Mouse (Mus musculus): ENCODE measurements at regions not wholly inside any gene's neighbourhood (a gene's known extent, or its start where the extent isn't known, plus 50 kb on each side); places are given as distances from the start of the nearest gene placed in this dataset.

GRCm38 (mm10) chr1:193692991-193693390 is 322.9 kb upstream of the Camk1g start:
- H3K27me3 ChIP-seq (ENCODE audit: control insufficient read depth, insufficient read depth, low read length): no peaks in the 10 kb centered on the region
- no peak overlapping the region for H3K4me3 ChIP-seq (ENCODE audit: low read depth, low read length)
- no peaks in the 10 kb centered on the region for H3K36me3 ChIP-seq (ENCODE audit: control insufficient read depth, insufficient read depth, low read length)
- 53% methylated on average over 3 of the region's 3 CpGs for WGBS
- no peak overlapping the region for H3K9ac ChIP-seq (replicated peaks; ENCODE audit: low read depth, low read length)
- H3K9me3 ChIP-seq (ENCODE audit: control insufficient read depth, low read length): no peaks in the 10 kb centered on the region
- H3K27ac ChIP-seq (ENCODE audit: low read depth, low read length): no peak overlapping the region
- H3K4me2 ChIP-seq (ENCODE audit: low read depth, low read length): no peak overlapping the region
- ATAC-seq (ENCODE audit: low read depth): no peak
- H3K4me1 ChIP-seq (ENCODE audit: control insufficient read depth, insufficient read depth, low read length): 0 out of 2 replicates have a peak, but pooled peaks cover 11% of the 10 kb centered on the region

- H3K27ac ChIP-seq (ENCODE audit: low read depth, low read length): no peak overlapping the region
- ATAC-seq (ENCODE audit: low read depth): no peak
- no peak overlapping the region for H3K4me3 ChIP-seq (ENCODE audit: low read depth, low read length)
- 0 out of 2 replicates have a peak, but pooled peaks cover 8% of the 10 kb centered on the region for H3K4me1 ChIP-seq (ENCODE audit: control insufficient read depth, insufficient read depth, low read length)
- WGBS: 46% methylated on average over 4 of the region's 4 CpGs
- H3K36me3 ChIP-seq (ENCODE audit: control insufficient read depth, insufficient read depth, low read length): no peaks in the 10 kb centered on the region
- H3K9ac ChIP-seq (replicated peaks; ENCODE audit: low read depth, low read length): no peak overlapping the region
- H3K27me3 ChIP-seq (ENCODE audit: control insufficient read depth, insufficient read depth, low read length): no peaks in the 10 kb centered on the region
- no peak overlapping the region for H3K4me2 ChIP-seq (ENCODE audit: low read depth, low read length)
- H3K9me3 ChIP-seq (ENCODE audit: control insufficient read depth, low read length): no peaks in the 10 kb centered on the region
Observed at GRCm38 (mm10) chr1:193689601-193690000, 319.5 kb upstream of the Camk1g start.

- Histone ChIP-seq H3K36me3 (ENCODE audit: control insufficient read depth, insufficient read depth, low read length) (no peaks in the 10 kb centered on the region), H3K9ac (replicated peaks; ENCODE audit: low read depth, low read length) (no peak overlapping the region), H3K9me3 (ENCODE audit: control insufficient read depth, low read length) (no peaks in the 10 kb centered on the region), H3K27ac (ENCODE audit: low read depth, low read length) (no peak overlapping the region), H3K4me2 (ENCODE audit: low read depth, low read length) (no peak overlapping the region), H3K4me3 (ENCODE audit: low read depth, low read length) (no peak overlapping the region), H3K4me1 (ENCODE audit: control insufficient read depth, insufficient read depth, low read length) (no peaks in the 10 kb centered on the region), H3K27me3 (ENCODE audit: control insufficient read depth, insufficient read depth, low read length) (no peaks in the 10 kb centered on the region)
- no peak for ATAC-seq (ENCODE audit: low read depth)
- 46% methylated on average over 2 of the region's 2 CpGs for WGBS
Observed at GRCm38 (mm10) chr1:193682917-193683316, 312.8 kb upstream of the Camk1g start.

- H3K4me3 ChIP-seq (ENCODE audit: low read depth, low read length): no peak overlapping the region
- whole genome bisulfite sequencing: 58% methylated on average over 2 of the region's 2 CpGs
- no peak overlapping the region for H3K4me2 ChIP-seq (ENCODE audit: low read depth, low read length)
- ATAC-seq (ENCODE audit: low read depth): no peak
- H3K9ac ChIP-seq (replicated peaks; ENCODE audit: low read depth, low read length): no peak overlapping the region
- H3K36me3 ChIP-seq (ENCODE audit: control insufficient read depth, insufficient read depth, low read length): no peaks in the 10 kb centered on the region
- no peak overlapping the region for H3K27ac ChIP-seq (ENCODE audit: low read depth, low read length)
- no peaks in the 10 kb centered on the region for H3K27me3 ChIP-seq (ENCODE audit: control insufficient read depth, insufficient read depth, low read length)
- 0 out of 2 replicates have a peak, but pooled peaks cover 2% of the 10 kb centered on the region for H3K4me1 ChIP-seq (ENCODE audit: control insufficient read depth, insufficient read depth, low read length)
- H3K9me3 ChIP-seq (ENCODE audit: control insufficient read depth, low read length): no peaks in the 10 kb centered on the region
Observed at GRCm38 (mm10) chr1:193678448-193678847, 308.4 kb upstream of the Camk1g start.

GRCm38 (mm10) chr1:193673236-193673830 is 303.2 kb upstream of the Camk1g start:
- 33% methylated on average over 3 of the region's 3 CpGs for WGBS
- Histone ChIP-seq H3K27ac (ENCODE audit: low read depth, low read length) (no peak overlapping the region), H3K9me3 (ENCODE audit: control insufficient read depth, low read length) (no peaks in the 10 kb centered on the region), H3K36me3 (ENCODE audit: control insufficient read depth, insufficient read depth, low read length) (no peaks in the 10 kb centered on the region), H3K4me2 (ENCODE audit: low read depth, low read length) (no peak overlapping the region), H3K4me3 (ENCODE audit: low read depth, low read length) (no peak overlapping the region), H3K9ac (replicated peaks; ENCODE audit: low read depth, low read length) (no peak overlapping the region), H3K27me3 (ENCODE audit: control insufficient read depth, insufficient read depth, low read length) (no peaks in the 10 kb centered on the region), H3K4me1 (ENCODE audit: control insufficient read depth, insufficient read depth, low read length) (0 out of 2 replicates have a peak, but pooled peaks cover 2% of the 10 kb centered on the region)
- ATAC-seq (ENCODE audit: low read depth): no peak

GRCm38 (mm10) chr1:193672681-193673080 is 302.6 kb upstream of the Camk1g start:
- H3K4me3 ChIP-seq (ENCODE audit: low read depth, low read length): no peak overlapping the region
- ATAC-seq (ENCODE audit: low read depth): no peak
- no peak overlapping the region for H3K27ac ChIP-seq (ENCODE audit: low read depth, low read length)
- WGBS: 71% methylated on average over 3 of the region's 3 CpGs
- H3K4me2 ChIP-seq (ENCODE audit: low read depth, low read length): no peak overlapping the region
- H3K27me3 ChIP-seq (ENCODE audit: control insufficient read depth, insufficient read depth, low read length): no peaks in the 10 kb centered on the region
- H3K36me3 ChIP-seq (ENCODE audit: control insufficient read depth, insufficient read depth, low read length): no peaks in the 10 kb centered on the region
- no peak overlapping the region for H3K9ac ChIP-seq (replicated peaks; ENCODE audit: low read depth, low read length)
- no peaks in the 10 kb centered on the region for H3K9me3 ChIP-seq (ENCODE audit: control insufficient read depth, low read length)
- H3K4me1 ChIP-seq (ENCODE audit: control insufficient read depth, insufficient read depth, low read length): 0 out of 2 replicates have a peak, but pooled peaks cover 2% of the 10 kb centered on the region

GRCm38 (mm10) chr1:193671816-193672254 is 301.7 kb upstream of the Camk1g start:
- Histone ChIP-seq H3K4me2 (ENCODE audit: low read depth, low read length) (no peak overlapping the region), H3K4me3 (ENCODE audit: low read depth, low read length) (no peak overlapping the region), H3K36me3 (ENCODE audit: control insufficient read depth, insufficient read depth, low read length) (no peaks in the 10 kb centered on the region), H3K9me3 (ENCODE audit: control insufficient read depth, low read length) (no peaks in the 10 kb centered on the region), H3K9ac (replicated peaks; ENCODE audit: low read depth, low read length) (no peak overlapping the region), H3K27ac (ENCODE audit: low read depth, low read length) (no peak overlapping the region), H3K4me1 (ENCODE audit: control insufficient read depth, insufficient read depth, low read length) (no peaks in the 10 kb centered on the region), H3K27me3 (ENCODE audit: control insufficient read depth, insufficient read depth, low read length) (no peaks in the 10 kb centered on the region)
- 36% methylated on average over 3 of the region's 3 CpGs for whole genome bisulfite sequencing
- ATAC-seq (ENCODE audit: low read depth): 0 out of 2 replicates have a peak, but pooled peaks have one; percentile 63

GRCm38 (mm10) chr1:193671046-193671445 is 300.9 kb upstream of the Camk1g start:
- Histone ChIP-seq H3K9me3 (ENCODE audit: control insufficient read depth, low read length) (no peaks in the 10 kb centered on the region), H3K4me1 (ENCODE audit: control insufficient read depth, insufficient read depth, low read length) (no peaks in the 10 kb centered on the region), H3K27ac (ENCODE audit: low read depth, low read length) (no peak overlapping the region), H3K27me3 (ENCODE audit: control insufficient read depth, insufficient read depth, low read length) (no peaks in the 10 kb centered on the region), H3K4me2 (ENCODE audit: low read depth, low read length) (no peak overlapping the region), H3K36me3 (ENCODE audit: control insufficient read depth, insufficient read depth, low read length) (no peaks in the 10 kb centered on the region), H3K9ac (replicated peaks; ENCODE audit: low read depth, low read length) (no peak overlapping the region), H3K4me3 (ENCODE audit: low read depth, low read length) (no peak overlapping the region)
- WGBS: 87% methylated on average over 1 of the region's 1 CpGs
- no peak for ATAC-seq (ENCODE audit: low read depth)

GRCm38 (mm10) chr1:193670008-193670407 is 299.9 kb upstream of the Camk1g start:
- H3K27me3 ChIP-seq (ENCODE audit: control insufficient read depth, insufficient read depth, low read length): no peaks in the 10 kb centered on the region
- no peak for ATAC-seq (ENCODE audit: low read depth)
- H3K9ac ChIP-seq (replicated peaks; ENCODE audit: low read depth, low read length): no peak overlapping the region
- no peak overlapping the region for H3K4me3 ChIP-seq (ENCODE audit: low read depth, low read length)
- no peaks in the 10 kb centered on the region for H3K4me1 ChIP-seq (ENCODE audit: control insufficient read depth, insufficient read depth, low read length)
- H3K9me3 ChIP-seq (ENCODE audit: control insufficient read depth, low read length): no peaks in the 10 kb centered on the region
- no peaks in the 10 kb centered on the region for H3K36me3 ChIP-seq (ENCODE audit: control insufficient read depth, insufficient read depth, low read length)
- H3K4me2 ChIP-seq (ENCODE audit: low read depth, low read length): no peak overlapping the region
- H3K27ac ChIP-seq (ENCODE audit: low read depth, low read length): no peak overlapping the region
